Mouse (Mus musculus): ENCODE measurements around the gene Smarcad1. TPM values are rescaled to one million over a fixed set of nuclear protein-coding genes. Genes with fewer than 3 reads are reported as not detected.

Smarcad1 gene
- total and polyA plus RNA-seq, 2 experiments from 2014 or later = 25.0 to 34.4 TPM

- Histone ChIP-seq H3K4me3 (ENCODE audit: low read depth, low read length) (no peak overlapping the region), H3K36me3 (replicated peaks; ENCODE audit: control insufficient read depth, insufficient read depth, low read length) (no peaks in the 10 kb centered on the region), H3K9ac (replicated peaks; ENCODE audit: low read depth, low read length) (no peak overlapping the region), H3K27me3 (ENCODE audit: control insufficient read depth, insufficient read depth, low read length) (no peaks in the 10 kb centered on the region), H3K27ac (ENCODE audit: low read depth) (no peak overlapping the region), H3K4me2 (ENCODE audit: low read depth, low read length) (no peak overlapping the region), H3K9me3 (replicated peaks; ENCODE audit: control insufficient read depth, low read length) (no peaks in the 10 kb centered on the region), H3K4me1 (ENCODE audit: control insufficient read depth, insufficient read depth) (no peaks in the 10 kb centered on the region)
- TF ChIP-seq EP300 (IDR thresholded peaks at IDR 0.05; ENCODE audit: low read depth) (no peak), CTCF (IDR thresholded peaks at IDR 0.05; ENCODE audit: low read depth) (no peak)
- 55% methylated on average over 6 of the region's 6 CpGs for WGBS
- DNase-seq (ENCODE audit: low spot score) (no peak), ATAC-seq (ENCODE audit: insufficient read depth, low read depth) (no peak)
Observed at GRCm38 (mm10) chr6:65023053-65023452, 19.3 kb upstream of the Smarcad1 start.

GRCm38 (mm10) chr6:65024668-65025067, 17.7 kb upstream of the Smarcad1 start:
- no peak for TF ChIP-seq EP300 (IDR thresholded peaks at IDR 0.05; ENCODE audit: low read depth)
- Histone ChIP-seq H3K36me3 (replicated peaks; ENCODE audit: control insufficient read depth, insufficient read depth, low read length) (no peaks in the 10 kb centered on the region), H3K9ac (replicated peaks; ENCODE audit: low read depth, low read length) (no peak overlapping the region), H3K27ac (ENCODE audit: low read depth) (no peak overlapping the region), H3K27me3 (ENCODE audit: control insufficient read depth, insufficient read depth, low read length) (no peaks in the 10 kb centered on the region), H3K4me3 (ENCODE audit: low read depth, low read length) (no peak overlapping the region), H3K4me2 (ENCODE audit: low read depth, low read length) (no peak overlapping the region), H3K9me3 (replicated peaks; ENCODE audit: control insufficient read depth, low read length) (no peaks in the 10 kb centered on the region), H3K4me1 (ENCODE audit: control insufficient read depth, insufficient read depth) (no peaks in the 10 kb centered on the region)
- ATAC-seq (ENCODE audit: insufficient read depth, low read depth) (no peak), DNase-seq (ENCODE audit: low spot score) (no peak)
- WGBS = 29% methylated on average over 2 of the region's 2 CpGs

GRCm38 (mm10) chr6:65025130-65025529, 17.3 kb upstream of the Smarcad1 start:
- Histone ChIP-seq H3K27ac (ENCODE audit: low read depth) (no peak overlapping the region), H3K27me3 (ENCODE audit: control insufficient read depth, insufficient read depth, low read length) (no peaks in the 10 kb centered on the region), H3K4me3 (ENCODE audit: low read depth, low read length) (no peak overlapping the region), H3K4me2 (ENCODE audit: low read depth, low read length) (no peak overlapping the region), H3K9ac (replicated peaks; ENCODE audit: low read depth, low read length) (no peak overlapping the region), H3K4me1 (ENCODE audit: control insufficient read depth, insufficient read depth) (no peaks in the 10 kb centered on the region), H3K9me3 (replicated peaks; ENCODE audit: control insufficient read depth, low read length) (no peaks in the 10 kb centered on the region), H3K36me3 (replicated peaks; ENCODE audit: control insufficient read depth, insufficient read depth, low read length) (no peaks in the 10 kb centered on the region)
- WGBS = 89% methylated on average over 4 of the region's 4 CpGs
- TF ChIP-seq CTCF (IDR thresholded peaks at IDR 0.05; ENCODE audit: low read depth) (no peak), EP300 (IDR thresholded peaks at IDR 0.05; ENCODE audit: low read depth) (no peak)
- ATAC-seq (ENCODE audit: insufficient read depth, low read depth) (no peak), DNase-seq (ENCODE audit: low spot score) (no peak)

- H3K4me2 ChIP-seq (ENCODE audit: low read depth, low read length) = no peak overlapping the region
- H3K4me1 ChIP-seq (ENCODE audit: control insufficient read depth, insufficient read depth) = no peaks in the 10 kb centered on the region
- no peak overlapping the region for H3K27ac ChIP-seq (ENCODE audit: low read depth)
- H3K9ac ChIP-seq (replicated peaks; ENCODE audit: low read depth, low read length) = no peak overlapping the region
- WGBS = 79% methylated on average over 2 of the region's 2 CpGs
- no peak overlapping the region for H3K4me3 ChIP-seq (ENCODE audit: low read depth, low read length)
- H3K27me3 ChIP-seq (ENCODE audit: control insufficient read depth, insufficient read depth, low read length) = no peaks in the 10 kb centered on the region
- no peaks in the 10 kb centered on the region for H3K9me3 ChIP-seq (replicated peaks; ENCODE audit: control insufficient read depth, low read length)
- H3K36me3 ChIP-seq (replicated peaks; ENCODE audit: control insufficient read depth, insufficient read depth, low read length) = no peaks in the 10 kb centered on the region
- TF ChIP-seq CTCF (IDR thresholded peaks at IDR 0.05; ENCODE audit: low read depth) = no peak
- no peak for TF ChIP-seq EP300 (IDR thresholded peaks at IDR 0.05; ENCODE audit: low read depth)
- ATAC-seq (ENCODE audit: insufficient read depth, low read depth) = no peak
- no peak for DNase-seq (ENCODE audit: low spot score)
Observed at GRCm38 (mm10) chr6:65034661-65035060, 7.7 kb upstream of the Smarcad1 start.

- no peaks in the 10 kb centered on the region for H3K27me3 ChIP-seq (ENCODE audit: control insufficient read depth, insufficient read depth, low read length)
- H3K27ac ChIP-seq (ENCODE audit: low read depth) = no peak overlapping the region
- no peak for ATAC-seq (ENCODE audit: insufficient read depth, low read depth)
- TF ChIP-seq CTCF (IDR thresholded peaks at IDR 0.05; ENCODE audit: low read depth) (no peak), EP300 (IDR thresholded peaks at IDR 0.05; ENCODE audit: low read depth) (no peak)
- no peaks in the 10 kb centered on the region for H3K36me3 ChIP-seq (replicated peaks; ENCODE audit: control insufficient read depth, insufficient read depth, low read length)
- no peak overlapping the region for H3K9ac ChIP-seq (replicated peaks; ENCODE audit: low read depth, low read length)
- H3K9me3 ChIP-seq (replicated peaks; ENCODE audit: control insufficient read depth, low read length) = no peaks in the 10 kb centered on the region
- WGBS = 83% methylated on average over 2 of the region's 2 CpGs
- no peaks in the 10 kb centered on the region for H3K4me1 ChIP-seq (ENCODE audit: control insufficient read depth, insufficient read depth)
- no peak overlapping the region for H3K4me2 ChIP-seq (ENCODE audit: low read depth, low read length)
- no peak for DNase-seq (ENCODE audit: low spot score)
- H3K4me3 ChIP-seq (ENCODE audit: low read depth, low read length) = no peak overlapping the region
Observed at GRCm38 (mm10) chr6:65035469-65035868, 6.9 kb upstream of the Smarcad1 start.

DNA sequence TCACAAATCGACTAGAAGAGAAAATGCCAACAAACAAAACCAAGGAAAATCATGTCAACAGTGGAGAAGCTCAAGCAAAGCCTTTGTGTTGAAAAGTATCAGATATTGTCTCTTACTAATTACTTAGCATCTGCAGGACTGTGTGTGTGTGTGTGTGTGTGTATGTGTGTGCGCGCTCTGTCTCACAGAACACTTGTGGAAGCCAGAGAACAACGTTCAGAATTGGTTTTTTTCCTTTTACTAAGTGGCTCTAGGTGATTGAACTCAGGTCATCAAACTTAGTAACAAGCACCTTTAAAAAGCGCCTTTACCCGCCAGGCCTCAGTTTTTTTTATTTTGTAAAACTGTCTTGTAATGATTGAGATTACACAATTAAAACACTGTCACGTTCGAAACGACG, 451 bp upstream of the Smarcad1 start:
- H3K27me3 ChIP-seq (ENCODE audit: control insufficient read depth, insufficient read depth, low read length) = no peaks in the 10 kb centered on the region
- H3K27ac ChIP-seq (ENCODE audit: low read depth) = no peak overlapping the region
- WGBS = 40% methylated on average over 10 of the region's 10 CpGs
- H3K9ac ChIP-seq (replicated peaks; ENCODE audit: low read depth, low read length) = peak overlapping the region; percentile 93; the same call in 1 of the 2 replicates
- peak overlapping the region; percentile 74 for H3K4me2 ChIP-seq (ENCODE audit: low read depth, low read length)
- no peaks in the 10 kb centered on the region for H3K9me3 ChIP-seq (replicated peaks; ENCODE audit: control insufficient read depth, low read length)
- DNase-seq (ENCODE audit: low spot score) = no peak
- H3K36me3 ChIP-seq (replicated peaks; ENCODE audit: control insufficient read depth, insufficient read depth, low read length) = peaks cover 23% of the 10 kb centered on the region
- no peaks in the 10 kb centered on the region for H3K4me1 ChIP-seq (ENCODE audit: control insufficient read depth, insufficient read depth)
- H3K4me3 ChIP-seq (ENCODE audit: low read depth, low read length) = peak overlapping the region; percentile 83
- TF ChIP-seq CTCF (IDR thresholded peaks at IDR 0.05; ENCODE audit: low read depth) (no peak), EP300 (IDR thresholded peaks at IDR 0.05; ENCODE audit: low read depth) (no peak)
- no peak for ATAC-seq (ENCODE audit: insufficient read depth, low read depth)
